Mouse (Mus musculus) MN1 (cell line): Measurements from ENCODE around the gene Antxrl.

Experiments used
- DNase-seq: peaks from one replicate; pipeline ENCODE4 v3.0.0-alpha.2; 2016; ENCODE audit warnings: low spot score

Antxrl gene

GRCm38 (mm10) chr14:34104892-34105291, 52.4 kb downstream of the Antxrl start:
- peak; percentile 13 for DNase-seq

DNA sequence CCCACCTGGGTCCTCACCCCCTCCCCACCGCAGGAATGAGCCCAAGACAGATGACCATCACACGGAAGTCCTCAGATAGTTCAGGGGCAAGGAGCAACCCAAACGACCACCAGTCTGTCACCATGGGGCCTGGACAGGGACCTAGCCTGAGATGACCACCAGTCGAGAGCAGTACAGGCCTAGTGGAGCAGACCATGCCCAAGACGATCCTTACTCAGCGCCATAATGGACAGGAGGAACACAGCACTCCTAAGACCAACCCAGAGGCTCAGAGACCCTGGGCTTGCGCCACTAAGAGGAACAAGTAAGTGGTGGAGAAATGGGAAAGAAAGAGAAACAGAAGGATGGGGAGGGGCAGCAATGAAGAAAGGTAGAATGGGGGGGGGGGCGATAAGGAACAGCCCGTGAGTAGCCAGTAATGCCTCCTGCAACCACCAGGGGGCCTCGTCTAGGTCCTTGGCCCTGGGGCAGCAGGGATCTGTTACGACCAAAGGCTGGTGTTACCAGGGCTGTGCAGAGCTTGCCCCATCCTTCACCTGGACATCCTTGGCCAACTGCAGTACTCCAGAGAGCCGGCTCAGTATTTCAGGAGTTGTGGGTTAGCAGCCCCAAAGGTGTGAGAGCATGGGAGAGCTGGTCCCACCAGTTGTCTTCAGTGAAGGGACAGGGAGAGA, 54.0 kb downstream of the Antxrl start:
- DNase-seq, result no peak

DNA sequence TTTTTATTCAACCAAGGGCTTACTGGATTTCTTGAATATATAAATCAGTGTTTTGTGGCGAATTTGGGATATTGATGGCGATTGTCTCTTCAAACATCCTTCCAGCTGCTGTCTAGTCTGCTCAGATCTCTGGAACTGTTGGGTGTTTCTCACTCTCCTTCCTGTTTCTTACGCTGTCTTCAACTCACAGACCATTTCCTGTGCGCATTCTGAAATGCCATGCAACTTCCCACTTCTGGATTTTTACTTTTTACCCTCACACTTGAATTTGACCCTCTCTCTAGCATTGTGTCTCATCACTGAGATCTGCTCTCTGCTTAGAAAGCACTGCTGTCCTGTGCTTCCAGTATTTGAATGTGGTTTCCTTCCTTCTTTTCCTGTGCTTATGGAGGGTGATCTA, 55.1 kb downstream of the Antxrl start:
- no peak for DNase-seq

GRCm38 (mm10) chr14:34114311-34114710, 61.8 kb downstream of the Antxrl start:
- DNase-seq, result no peak

GRCm38 (mm10) chr14:34119046-34119723, 66.7 kb downstream of the Antxrl start:
- no peak for DNase-seq

- no peak for DNase-seq
Observed at GRCm38 (mm10) chr14:34120016-34120910, 67.8 kb downstream of the Antxrl start.

DNA sequence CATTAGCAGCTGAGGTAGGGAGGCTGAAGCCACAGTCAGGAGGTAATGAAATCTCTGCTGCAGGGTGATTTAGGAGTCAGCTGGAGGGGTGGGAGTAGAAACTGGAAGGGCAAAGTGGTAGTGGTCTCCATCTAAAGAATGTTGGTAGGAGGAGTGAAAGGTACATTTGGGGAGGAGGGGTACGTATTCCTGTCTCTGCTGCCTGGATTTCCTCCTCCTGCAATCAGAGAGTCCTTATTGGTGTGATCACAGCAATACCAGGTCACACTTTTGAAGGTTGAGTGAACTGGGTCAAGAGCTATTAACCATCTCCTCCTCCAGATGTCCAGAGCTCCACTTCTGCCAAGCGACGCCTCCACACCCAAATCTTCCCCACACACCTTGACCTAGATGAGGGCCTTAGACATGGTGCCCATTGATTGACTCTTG, 68.4 kb downstream of the Antxrl start:
- no peak for DNase-seq

DNA sequence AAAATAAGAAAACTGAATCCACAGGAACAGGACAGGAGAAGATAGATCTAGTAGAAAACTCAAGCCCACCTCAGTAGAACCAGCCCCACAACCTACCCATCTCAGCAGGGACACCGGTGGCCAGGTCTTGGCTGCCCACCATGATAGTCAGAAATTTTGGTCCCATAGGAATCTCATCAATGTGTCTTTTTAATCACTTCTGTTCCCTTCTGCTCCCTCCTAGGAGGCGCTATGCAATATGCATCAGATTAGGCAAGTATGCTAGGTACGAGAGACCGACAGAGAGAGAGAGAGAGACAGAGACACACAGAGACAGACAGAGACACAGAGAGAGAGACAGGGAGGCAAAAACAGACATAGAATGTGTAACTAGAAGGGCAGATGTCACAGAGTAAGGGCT, 69.2 kb downstream of the Antxrl start:
- no peak for DNase-seq
